Mouse (Mus musculus): Measurements from ENCODE around the gene Ndufa10.

DNA sequence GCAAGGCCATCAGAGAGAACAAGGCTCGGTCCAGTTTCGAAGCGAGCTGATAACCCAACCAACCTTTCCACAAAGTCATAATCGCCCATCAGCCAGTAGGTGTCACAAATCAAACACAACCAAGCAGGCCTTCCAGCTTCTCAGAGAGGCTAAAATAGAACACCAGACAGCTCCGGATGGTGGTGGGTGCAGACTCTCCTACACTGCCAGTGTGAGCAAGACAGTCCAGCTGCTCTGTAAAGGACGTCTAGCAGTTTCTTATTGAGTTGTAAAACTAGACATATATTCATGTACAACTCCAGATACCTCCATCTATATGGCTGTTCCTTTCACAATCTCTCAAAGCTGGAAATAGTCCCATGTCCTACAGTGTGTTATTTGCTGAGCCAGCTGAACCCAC lies 45.4 kb upstream of the Ndufa10 start:
- TF ChIP-seq EP300 (IDR thresholded peaks at IDR 0.05): no peak
- TF ChIP-seq CTCF (IDR thresholded peaks at IDR 0.05): no peak
